Mouse (Mus musculus) erythroblast, embryonic 14.5 days (primary cell): ENCODE results near the gene B3gnt6. TPM values are rescaled to one million over a fixed set of nuclear protein-coding genes. Genes with fewer than 3 reads are reported as not detected.
A peak's percentile ranks its signal among the peaks of the same experiment; 100 is the strongest.

Experiments
- H3K27me3 ChIP-seq: 2 replicates; pipeline ENCODE4 v1.6.1; 2012; ENCODE audit warnings: inconsistent platforms; ENCODE audit not compliant: control insufficient read depth
- H3K36me3 ChIP-seq: 2 replicates; pipeline ENCODE4 v1.6.1; 2012; ENCODE audit warnings: mild to moderate bottlenecking, inconsistent platforms; ENCODE audit not compliant: control insufficient read depth
- H3K4me1 ChIP-seq: 2 replicates; pipeline ENCODE4 v1.6.1; 2012; ENCODE audit warnings: inconsistent platforms; ENCODE audit not compliant: control insufficient read depth
- H3K4me3 ChIP-seq: replicated peaks from 2 replicates; pipeline ENCODE3; 2012; ENCODE audit warnings: moderate library complexity, mild to moderate bottlenecking, inconsistent platforms
- H3K9me3 ChIP-seq: 2 replicates; pipeline ENCODE4 v1.6.1; 2012; ENCODE audit warnings: low read length, inconsistent platforms, mixed read lengths; ENCODE audit not compliant: control insufficient read depth
- GATA1 ChIP-seq: IDR thresholded peaks from 2 replicates; pipeline ENCODE4 v1.6.1; 2012; ENCODE audit warnings: low read length, inconsistent platforms, mixed read lengths
- TAL1 ChIP-seq: IDR thresholded peaks from 3 replicates; pipeline ENCODE4 v1.6.1; 2012; ENCODE audit warnings: low read length, inconsistent platforms, mixed read lengths
- polyA plus RNA-seq: library from polyadenylated mRNA; stranded (reverse); fragments of >175 nt; gene quantifications from 2 replicates; pipeline ENCODE4 v1.2.3, GENCODE M21; 2012

B3gnt6 gene
- polyA plus RNA-seq, 1 experiment, result not detected

DNA sequence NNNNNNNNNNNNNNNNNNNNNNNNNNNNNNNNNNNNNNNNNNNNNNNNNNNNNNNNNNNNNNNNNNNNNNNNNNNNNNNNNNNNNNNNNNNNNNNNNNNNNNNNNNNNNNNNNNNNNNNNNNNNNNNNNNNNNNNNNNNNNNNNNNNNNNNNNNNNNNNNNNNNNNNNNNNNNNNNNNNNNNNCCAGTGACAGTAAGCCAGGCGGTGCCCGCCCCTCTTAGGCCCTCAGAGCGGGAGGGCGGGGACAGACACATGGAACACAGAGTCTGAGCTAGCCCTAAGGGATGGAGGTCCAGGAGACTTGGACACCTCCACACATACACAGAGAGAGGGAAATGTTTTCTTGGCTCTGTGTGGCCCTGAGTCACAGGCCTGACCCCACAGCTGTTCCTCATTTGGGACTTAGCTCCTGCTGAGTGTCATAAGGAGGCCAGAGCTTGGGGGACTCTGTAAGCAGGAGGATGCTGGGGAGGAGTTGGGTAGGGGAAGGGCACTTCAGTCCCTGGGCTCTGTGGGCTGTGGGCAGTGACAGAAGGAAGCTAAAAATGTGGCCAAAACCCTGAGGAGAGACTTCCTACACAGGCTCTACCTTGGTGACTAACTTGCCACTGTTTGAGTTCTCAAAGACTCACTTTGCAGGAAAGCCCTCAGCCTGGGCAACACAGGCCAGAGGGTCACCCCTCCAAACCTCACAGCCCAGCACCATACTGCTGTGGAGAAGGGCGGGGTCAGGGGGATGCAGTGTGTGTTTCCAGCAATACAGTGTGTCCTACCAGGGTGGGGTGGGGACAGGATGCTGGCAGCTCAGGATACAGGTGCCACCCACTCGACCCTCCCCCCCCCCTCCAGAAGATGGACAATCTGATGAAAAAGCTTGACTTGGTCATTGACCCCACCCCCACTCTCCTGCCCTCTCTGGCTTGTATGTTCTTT lies 27.9 kb downstream of the B3gnt6 start:
- H3K4me1 ChIP-seq, result peaks cover 89% of the 10 kb centered on the region
- no peaks in the 10 kb centered on the region for H3K9me3 ChIP-seq
- H3K4me3 ChIP-seq, result peak overlapping the region; percentile 62
- 0 out of 2 replicates have a peak, but pooled peaks have one; percentile 8 for TF ChIP-seq GATA1
- TF ChIP-seq TAL1, result no peak
- H3K36me3 ChIP-seq, result peaks cover 81% of the 10 kb centered on the region
- no peaks in the 10 kb centered on the region for H3K27me3 ChIP-seq

DNA sequence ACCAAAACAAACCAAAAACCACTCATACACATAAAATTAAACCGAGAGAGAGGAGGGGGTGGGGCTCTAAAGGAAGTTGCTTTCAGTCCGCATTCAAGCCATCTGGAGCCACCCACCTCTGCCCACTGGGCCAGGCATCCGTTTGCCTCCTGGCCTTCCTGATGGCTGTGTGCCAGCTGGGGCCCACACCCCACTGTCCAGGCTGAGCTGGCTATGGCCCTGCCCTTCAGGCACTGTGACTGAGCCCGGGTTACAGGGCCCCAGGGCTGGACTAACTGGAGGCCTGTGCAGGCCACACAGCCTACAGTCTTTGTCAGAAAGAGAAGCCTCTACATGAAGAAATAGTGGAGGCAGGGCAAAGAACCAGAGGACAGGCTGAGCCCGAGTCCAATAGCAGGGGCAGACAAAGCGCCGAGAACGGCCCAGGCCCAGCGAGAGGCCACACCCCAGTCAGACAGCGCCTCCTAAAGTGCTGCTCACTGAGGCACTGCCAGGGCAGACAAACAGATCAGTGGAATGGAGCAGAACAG lies 34.2 kb downstream of the B3gnt6 start:
- peak overlapping the region; percentile 35 for H3K4me3 ChIP-seq
- TF ChIP-seq TAL1 (no peak), GATA1 (no peak)
- H3K27me3 ChIP-seq, result no peaks in the 10 kb centered on the region
- H3K36me3 ChIP-seq, result peaks cover 86% of the 10 kb centered on the region
- H3K4me1 ChIP-seq, result peaks cover 86% of the 10 kb centered on the region
- H3K9me3 ChIP-seq, result no peaks in the 10 kb centered on the region

DNA sequence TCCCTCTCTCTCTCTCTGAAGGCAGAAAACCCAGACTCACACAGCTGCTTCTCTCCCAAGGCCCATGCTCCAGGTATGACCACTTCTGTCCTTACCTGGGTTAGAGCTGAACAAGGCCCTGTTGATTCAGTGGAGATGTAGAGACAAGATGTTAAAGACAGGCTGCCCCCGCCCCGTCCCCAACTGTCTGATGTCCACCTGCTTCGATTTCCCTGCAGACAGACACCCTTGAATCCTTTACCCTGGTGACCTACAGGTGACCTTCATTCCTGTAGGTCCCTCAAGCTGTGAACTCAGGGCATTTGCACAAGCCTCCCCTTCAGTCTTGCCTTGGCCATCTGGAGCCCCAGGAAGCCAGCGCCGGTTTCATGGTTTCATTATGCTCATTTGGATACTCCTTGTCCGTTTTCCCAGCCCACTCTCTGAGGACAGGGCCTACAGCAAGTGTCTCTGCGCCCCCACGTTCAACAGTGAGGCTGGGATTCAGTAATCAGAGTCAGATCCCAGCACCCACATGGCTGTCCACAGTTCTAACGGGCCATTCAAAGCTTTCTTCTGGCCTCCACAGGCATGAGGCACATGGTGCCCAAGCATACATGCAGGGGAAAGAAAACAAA lies 34.8 kb downstream of the B3gnt6 start:
- peaks cover 86% of the 10 kb centered on the region for H3K36me3 ChIP-seq
- no peak overlapping the region for H3K4me3 ChIP-seq
- peaks cover 86% of the 10 kb centered on the region for H3K4me1 ChIP-seq
- TF ChIP-seq GATA1 (no peak), TAL1 (no peak)
- H3K27me3 ChIP-seq, result no peaks in the 10 kb centered on the region
- no peaks in the 10 kb centered on the region for H3K9me3 ChIP-seq

DNA sequence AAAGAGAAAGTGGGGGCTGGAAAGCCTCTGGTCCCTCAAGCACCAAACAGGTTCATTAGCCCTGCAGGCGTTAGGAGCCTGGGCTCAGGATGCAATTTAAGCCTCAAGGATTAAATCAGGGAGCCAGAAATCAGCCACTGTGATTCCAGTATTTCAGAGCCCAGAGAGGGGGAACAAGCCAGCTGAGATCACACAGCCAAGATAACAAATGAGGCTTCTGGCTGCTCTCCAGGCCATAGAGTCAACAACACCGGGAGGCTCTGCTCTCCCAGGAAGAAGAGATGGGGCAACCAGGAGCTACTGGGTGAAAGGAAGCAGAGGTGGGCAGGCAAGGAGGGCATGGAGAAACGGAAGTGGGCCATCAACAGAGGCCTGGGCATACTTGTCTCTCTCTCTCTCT lies 35.6 kb downstream of the B3gnt6 start:
- no peak overlapping the region for H3K4me3 ChIP-seq

DNA sequence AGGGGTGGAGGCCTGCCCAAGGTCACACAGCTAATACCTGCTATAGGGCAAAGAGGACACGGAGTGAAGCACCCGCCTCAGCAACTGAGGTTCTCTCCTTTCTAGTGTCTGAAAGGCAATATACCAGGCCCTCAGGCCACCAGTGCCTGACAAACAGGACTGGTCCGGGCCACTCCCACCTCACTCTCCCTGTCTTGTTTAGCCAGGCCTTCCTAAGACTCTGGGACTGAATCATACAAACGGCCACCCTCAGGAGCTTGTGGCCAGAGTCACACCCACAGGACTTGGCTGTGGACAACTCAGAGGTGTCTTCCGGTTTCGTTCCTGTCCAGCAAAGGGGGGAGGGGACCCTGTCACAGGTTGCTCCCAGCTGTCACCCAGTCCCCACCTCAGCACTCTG lies 37.0 kb downstream of the B3gnt6 start:
- peaks cover 94% of the 10 kb centered on the region for H3K36me3 ChIP-seq
- no peaks in the 10 kb centered on the region for H3K9me3 ChIP-seq
- no peaks in the 10 kb centered on the region for H3K27me3 ChIP-seq
- TF ChIP-seq GATA1 (no peak), TAL1 (no peak)
- H3K4me3 ChIP-seq, result no peak overlapping the region
- peaks cover 94% of the 10 kb centered on the region for H3K4me1 ChIP-seq

More for the DNA sequence above, 35.6 kb downstream of the B3gnt6 start:
- Histone ChIP-seq H3K9me3 (no peaks in the 10 kb centered on the region), H3K4me1 (peaks cover 87% of the 10 kb centered on the region), H3K36me3 (peaks cover 88% of the 10 kb centered on the region), H3K27me3 (no peaks in the 10 kb centered on the region)
- TF ChIP-seq TAL1, result no peak
- TF ChIP-seq GATA1, result no peak

DNA sequence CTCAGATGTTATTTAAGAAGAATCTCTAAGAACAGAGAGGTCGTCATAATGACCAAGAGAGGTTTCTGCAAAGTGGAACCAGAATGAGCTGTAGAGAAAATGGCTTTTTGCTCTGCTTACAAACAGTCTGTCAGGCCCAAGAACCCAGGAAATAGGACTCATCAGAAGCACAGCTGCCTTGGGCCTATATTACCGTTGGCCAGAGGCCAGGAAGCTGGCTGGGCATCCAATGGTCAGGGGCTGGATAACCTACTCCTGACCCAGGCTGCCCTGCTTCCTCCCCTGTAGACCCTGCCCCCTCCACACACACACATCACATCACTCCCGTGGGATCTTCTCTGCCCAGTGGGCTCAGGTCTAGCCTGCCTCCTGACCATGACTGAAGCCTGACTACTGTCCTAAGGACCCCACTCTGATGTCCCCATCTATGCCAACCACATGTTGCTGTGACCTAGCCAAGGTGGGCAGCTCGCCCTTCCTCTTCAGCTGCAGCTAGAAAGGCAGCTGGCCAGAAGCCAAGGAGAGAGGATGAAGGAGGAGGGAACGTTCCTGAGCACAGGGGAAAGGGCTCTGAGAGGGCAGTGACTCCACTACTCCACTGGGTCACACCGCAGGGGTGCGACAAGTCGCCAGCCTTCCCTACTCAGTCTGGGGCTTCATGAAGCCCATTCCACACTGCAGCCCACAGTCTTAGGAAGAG lies 39.1 kb downstream of the B3gnt6 start:
- peaks cover 98% of the 10 kb centered on the region for H3K4me1 ChIP-seq
- H3K9me3 ChIP-seq, result no peaks in the 10 kb centered on the region
- H3K27me3 ChIP-seq, result no peaks in the 10 kb centered on the region
- peaks cover 96% of the 10 kb centered on the region for H3K36me3 ChIP-seq
- no peak for TF ChIP-seq GATA1
- no peak for TF ChIP-seq TAL1
- H3K4me3 ChIP-seq, result no peak overlapping the region

DNA sequence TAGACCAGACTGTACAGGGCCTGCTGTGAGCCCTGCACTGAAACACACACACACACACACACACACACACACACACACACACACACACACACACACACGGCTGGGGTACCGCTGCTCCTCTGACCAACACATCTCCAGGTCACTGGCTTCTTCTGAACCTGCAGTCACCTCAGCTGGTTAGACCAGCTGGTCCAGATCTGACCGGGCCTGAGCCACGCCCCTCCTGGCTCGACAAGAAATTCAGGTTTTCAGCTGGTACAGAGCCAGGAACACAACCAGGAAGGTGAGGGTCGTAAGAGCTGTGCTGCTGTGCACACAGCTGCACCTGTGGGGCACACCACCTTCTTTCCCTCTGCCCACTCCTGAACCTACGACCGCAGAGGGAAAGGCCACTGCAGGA lies 40.8 kb downstream of the B3gnt6 start:
- peaks cover 96% of the 10 kb centered on the region for H3K36me3 ChIP-seq
- peaks cover 87% of the 10 kb centered on the region for H3K4me1 ChIP-seq

DNA sequence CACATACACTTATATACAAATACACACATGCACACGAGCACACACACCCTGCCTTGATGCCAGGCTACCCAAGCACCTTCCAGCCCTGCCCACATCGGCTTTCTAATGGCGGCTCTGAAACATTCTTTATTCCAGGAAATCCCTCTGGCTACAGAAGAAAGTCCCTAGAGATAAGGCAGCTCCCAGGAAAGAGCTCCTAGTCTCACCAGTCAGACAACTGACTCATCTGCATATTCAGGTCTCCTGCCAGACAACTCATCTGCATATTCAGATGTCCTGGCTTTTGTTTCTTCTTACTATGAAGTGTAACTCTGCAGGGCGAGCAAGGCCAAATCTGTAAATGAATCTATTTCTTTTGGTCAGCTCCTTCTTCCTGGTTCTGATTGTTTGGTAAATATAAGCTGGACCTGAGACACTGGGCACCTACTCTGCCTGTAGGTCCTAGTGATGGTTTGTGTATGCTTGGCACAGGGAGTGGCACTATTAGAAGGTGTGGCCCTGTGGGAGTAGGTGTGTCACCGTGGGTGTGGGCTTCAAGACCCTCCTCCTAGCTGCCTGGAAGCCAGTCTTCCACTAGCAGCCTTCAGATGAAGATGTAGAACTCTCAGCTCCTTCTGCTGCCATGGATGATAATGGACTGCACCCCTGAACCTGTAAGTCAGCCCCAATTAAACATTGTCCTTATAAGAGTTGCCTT lies 41.5 kb downstream of the B3gnt6 start:
- no peak for TF ChIP-seq TAL1
- TF ChIP-seq GATA1, result no peak
- no peaks in the 10 kb centered on the region for H3K9me3 ChIP-seq
- H3K4me1 ChIP-seq, result peaks cover 81% of the 10 kb centered on the region
- peaks cover 96% of the 10 kb centered on the region for H3K36me3 ChIP-seq
- no peaks in the 10 kb centered on the region for H3K27me3 ChIP-seq
- peak overlapping the region; percentile 60 for H3K4me3 ChIP-seq

More for the DNA sequence above, 40.8 kb downstream of the B3gnt6 start:
- peak overlapping the region; percentile 60 for H3K4me3 ChIP-seq
- TF ChIP-seq GATA1 (no peak), TAL1 (no peak)
- H3K27me3 ChIP-seq, result no peaks in the 10 kb centered on the region
- no peaks in the 10 kb centered on the region for H3K9me3 ChIP-seq
